Mouse (Mus musculus) myocyte (in vitro differentiated cells): ENCODE measurements at regions not wholly inside any gene's neighbourhood (a gene's known extent, or its start where the extent isn't known, plus 50 kb on each side); places are given as distances from the start of the nearest gene placed in this dataset.

Experiments used
- H3K27me3 ChIP-seq: one replicate; pipeline ENCODE4 v1.6.1; 2011; ENCODE audit not compliant: control insufficient read depth, insufficient read depth, insufficient read length
- H3K36me3 ChIP-seq: one replicate; pipeline ENCODE4 v1.6.1; 2011; ENCODE audit not compliant: control insufficient read depth, insufficient read depth
- H3K4me2 ChIP-seq: one replicate; pipeline ENCODE4 v1.6.1; 2011; ENCODE audit warnings: low read depth, control low read depth
- H3K4me3 ChIP-seq: one replicate; pipeline ENCODE4 v1.5.1; 2011; ENCODE audit warnings: mild to moderate bottlenecking, control low read depth, moderate library complexity
- H3K79me2 ChIP-seq: one replicate; pipeline ENCODE4 v1.6.1; 2011; ENCODE audit not compliant: control insufficient read depth, insufficient read depth
- H3ac ChIP-seq: one replicate; pipeline ENCODE4 v1.6.1; 2011; ENCODE audit not compliant: control insufficient read depth, insufficient read length
- CEBPB ChIP-seq: IDR thresholded peaks from 2 replicates; pipeline ENCODE4 v1.6.1; 2011; ENCODE audit warnings: mild to moderate bottlenecking, moderate library complexity; ENCODE audit not compliant: poor library complexity, insufficient read depth, severe bottlenecking
- E2F4 ChIP-seq: IDR thresholded peaks from one replicate; pipeline ENCODE4 v1.6.1; 2011; ENCODE audit warnings: mild to moderate bottlenecking, control low read depth, moderate library complexity; ENCODE audit not compliant: insufficient read depth
- MAX ChIP-seq: IDR thresholded peaks from one replicate; pipeline ENCODE4 v1.6.1; 2011; ENCODE audit warnings: low read depth, mild to moderate bottlenecking, control low read depth
- MYOD1 ChIP-seq, 3 experiments: IDR thresholded peaks; one replicate each; pipeline ENCODE4 v1.6.1; 2011; ENCODE audit warnings: control low read depth in 2 of 3, low read depth in 2 of 3, mild to moderate bottlenecking in 2 of 3, moderate library complexity in 1 of 3; ENCODE audit not compliant: insufficient read length in 2 of 3, control insufficient read depth in 1 of 3
- MYOG ChIP-seq, 3 experiments: IDR thresholded peaks; one replicate each; pipeline ENCODE4 v1.6.1; 2011; ENCODE audit warnings: control low read depth in 2 of 3, low read depth in 2 of 3, mild to moderate bottlenecking in 2 of 3; ENCODE audit not compliant: insufficient read length in 2 of 3, control insufficient read depth in 1 of 3, insufficient read depth in 1 of 3
- POLR2A ChIP-seq: IDR thresholded peaks from one replicate; pipeline ENCODE4 v1.6.1; 2011; ENCODE audit warnings: low read depth, mild to moderate bottlenecking, control low read depth, moderate library complexity; ENCODE audit not compliant: insufficient read length
- POLR2AphosphoS2 ChIP-seq: IDR thresholded peaks from one replicate; pipeline ENCODE4 v1.6.1; 2011; ENCODE audit warnings: low read depth, control low read depth; ENCODE audit not compliant: insufficient read length
- REST ChIP-seq: IDR thresholded peaks from one replicate; pipeline ENCODE4 v1.6.1; 2011; ENCODE audit warnings: mild to moderate bottlenecking, control low read depth, moderate library complexity; ENCODE audit not compliant: insufficient read depth, insufficient read length
- SRF ChIP-seq: IDR thresholded peaks from one replicate; pipeline ENCODE4 v1.6.1; 2011; ENCODE audit warnings: low read depth; ENCODE audit not compliant: control insufficient read depth, insufficient read length
- TCF12 ChIP-seq: IDR thresholded peaks from one replicate; pipeline ENCODE4 v1.6.1; 2011; ENCODE audit warnings: mild to moderate bottlenecking, control low read depth; ENCODE audit not compliant: poor library complexity, insufficient read depth, severe bottlenecking
- TCF3 ChIP-seq: IDR thresholded peaks from one replicate; pipeline ENCODE4 v1.6.1; 2011; ENCODE audit warnings: low read depth, control low read depth; ENCODE audit not compliant: insufficient read length
- USF1 ChIP-seq: IDR thresholded peaks from one replicate; pipeline ENCODE4 v1.6.1; 2011; ENCODE audit warnings: low read depth, mild to moderate bottlenecking, control low read depth, moderate library complexity

DNA sequence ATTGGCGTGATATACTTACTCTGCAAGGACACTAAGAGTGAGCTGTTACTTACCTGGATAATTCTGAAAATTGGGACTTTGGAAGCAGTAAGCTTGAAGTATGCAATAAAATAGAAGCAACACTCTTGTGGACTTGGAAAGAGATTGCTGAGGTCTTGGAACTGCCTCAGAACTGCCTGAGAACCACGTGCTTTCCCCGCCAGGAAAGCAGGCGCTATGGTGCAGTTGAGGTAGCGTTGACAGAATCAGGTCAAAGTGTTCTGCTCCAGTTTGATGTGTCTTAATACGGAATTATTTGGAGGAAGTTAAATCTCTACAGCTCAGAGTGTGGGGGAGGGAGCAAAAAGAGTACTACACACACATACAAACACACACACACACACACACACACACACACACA, 102.8 kb upstream of the Gm11146 start:
- H3K36me3 ChIP-seq: no peaks in the 10 kb centered on the region
- H3ac ChIP-seq: no peak overlapping the region
- no peak overlapping the region for H3K4me2 ChIP-seq
- no peaks in the 10 kb centered on the region for H3K27me3 ChIP-seq
- H3K79me2 ChIP-seq: no peaks in the 10 kb centered on the region
- TF ChIP-seq USF1 (no peak), MAX (no peak), E2F4 (no peak), TCF3 (no peak), CEBPB (no peak), MYOD1 (IDR thresholded peaks at IDR 0.05; ENCODE audit: control insufficient read depth in 1 of 3, insufficient read length in 2 of 3, low read depth in 2 of 3) (no peak), POLR2A (no peak), REST (no peak), MYOG (IDR thresholded peaks at IDR 0.05; ENCODE audit: control insufficient read depth in 1 of 3, insufficient read depth in 1 of 3, insufficient read length in 2 of 3, low read depth in 2 of 3) (no peak), POLR2AphosphoS2 (no peak), TCF12 (no peak), SRF (no peak)
- H3K4me3 ChIP-seq: no peak overlapping the region

- Histone ChIP-seq H3K36me3 (no peaks in the 10 kb centered on the region), H3K4me2 (no peak overlapping the region), H3ac (no peak overlapping the region), H3K79me2 (no peaks in the 10 kb centered on the region), H3K4me3 (no peak overlapping the region), H3K27me3 (no peaks in the 10 kb centered on the region)
- TF ChIP-seq MAX (no peak), SRF (no peak), TCF12 (no peak), E2F4 (no peak), REST (no peak), MYOG (IDR thresholded peaks at IDR 0.05; ENCODE audit: control insufficient read depth in 1 of 3, insufficient read depth in 1 of 3, insufficient read length in 2 of 3, low read depth in 2 of 3) (no peak), MYOD1 (IDR thresholded peaks at IDR 0.05; ENCODE audit: control insufficient read depth in 1 of 3, insufficient read length in 2 of 3, low read depth in 2 of 3) (no peak), POLR2A (no peak), TCF3 (no peak), POLR2AphosphoS2 (no peak), USF1 (no peak), CEBPB (no peak)
These were observed 93.5 kb upstream of the Gm11146 start for GRCm38 (mm10) chr16:77695443-77695842.

DNA sequence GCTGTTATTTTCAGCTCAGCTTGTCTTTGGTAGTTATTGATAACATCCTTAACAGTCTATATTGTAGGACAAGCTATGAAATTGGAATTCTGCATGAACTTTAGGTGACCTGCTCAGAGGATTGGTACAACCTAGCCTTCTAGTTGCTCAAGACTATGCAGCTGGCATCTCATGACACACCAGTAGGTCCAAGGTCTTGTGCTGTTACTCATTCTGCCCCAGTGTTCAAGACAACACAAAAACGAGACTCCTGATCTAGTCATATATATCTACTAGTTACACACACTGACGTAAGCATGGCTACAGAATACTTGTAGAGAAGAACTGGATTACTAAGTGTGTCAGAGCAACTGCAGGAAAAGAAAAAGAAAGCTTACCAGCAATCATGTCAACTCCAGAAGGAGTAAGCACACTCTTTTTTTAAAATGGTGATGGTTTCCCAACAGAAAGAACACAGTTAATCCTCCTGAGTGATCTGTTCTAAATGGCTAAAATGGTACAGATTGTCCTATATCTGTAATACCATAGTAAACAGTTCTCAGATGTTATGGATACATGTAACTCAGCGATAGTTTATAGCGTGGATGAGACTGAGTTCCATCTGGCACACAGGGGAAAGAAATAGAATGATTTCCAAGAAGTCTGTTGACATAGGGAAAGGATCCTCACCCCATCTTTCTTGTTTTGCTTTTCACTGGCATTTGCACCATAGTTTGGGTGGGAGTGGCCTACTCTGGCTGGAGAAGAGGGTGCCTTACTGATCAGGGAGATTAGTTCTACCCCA, 85.4 kb upstream of the Gm11146 start:
- H3K27me3 ChIP-seq: no peaks in the 10 kb centered on the region
- H3K79me2 ChIP-seq: no peaks in the 10 kb centered on the region
- H3K36me3 ChIP-seq: no peaks in the 10 kb centered on the region
- no peak overlapping the region for H3ac ChIP-seq
- no peak overlapping the region for H3K4me2 ChIP-seq
- TF ChIP-seq E2F4 (no peak), MAX (no peak), MYOD1 (IDR thresholded peaks at IDR 0.05; ENCODE audit: control insufficient read depth in 1 of 3, insufficient read length in 2 of 3, low read depth in 2 of 3) (no peak), TCF12 (no peak), MYOG (IDR thresholded peaks at IDR 0.05; ENCODE audit: control insufficient read depth in 1 of 3, insufficient read depth in 1 of 3, insufficient read length in 2 of 3, low read depth in 2 of 3) (no peak), SRF (no peak), POLR2A (no peak), CEBPB (no peak), TCF3 (no peak), POLR2AphosphoS2 (no peak), USF1 (no peak), REST (no peak)
- H3K4me3 ChIP-seq: no peak overlapping the region

DNA sequence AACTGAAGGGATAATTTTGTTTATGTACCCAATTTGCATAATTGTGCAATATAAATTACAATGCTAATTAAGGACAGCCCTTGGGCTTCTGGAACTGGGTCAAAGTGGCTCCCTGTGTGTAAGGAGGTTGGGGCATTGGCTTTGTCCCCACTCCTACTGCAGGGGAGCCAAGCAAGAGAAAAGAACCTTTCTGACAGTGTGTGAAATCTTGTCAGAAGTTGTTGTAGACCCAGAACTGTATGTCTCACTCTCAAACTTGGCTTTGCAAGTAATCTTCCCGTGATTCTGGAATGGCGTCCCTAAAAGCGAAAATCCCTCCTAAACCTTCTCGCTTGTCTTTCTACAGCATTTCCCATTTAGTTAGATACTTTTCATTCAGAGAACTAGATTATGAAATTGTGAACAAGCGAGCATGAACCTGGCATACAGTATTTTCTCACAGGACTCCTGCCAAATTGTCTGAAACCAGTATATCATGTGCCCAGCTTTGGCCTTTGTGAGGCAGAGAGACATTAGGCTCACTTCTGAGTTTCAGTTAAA, 83.8 kb upstream of the Gm11146 start:
- Histone ChIP-seq H3ac (no peak overlapping the region), H3K79me2 (no peaks in the 10 kb centered on the region), H3K36me3 (no peaks in the 10 kb centered on the region), H3K4me3 (no peak overlapping the region), H3K4me2 (no peak overlapping the region), H3K27me3 (no peaks in the 10 kb centered on the region)
- TF ChIP-seq MYOD1 (IDR thresholded peaks at IDR 0.05; ENCODE audit: control insufficient read depth in 1 of 3, insufficient read length in 2 of 3, low read depth in 2 of 3): no peak
- TF ChIP-seq CEBPB: no peak
- TF ChIP-seq POLR2A: no peak
- TF ChIP-seq MAX: no peak
- no peak for TF ChIP-seq POLR2AphosphoS2
- no peak for TF ChIP-seq TCF3
- TF ChIP-seq USF1: no peak
- TF ChIP-seq E2F4: no peak
- TF ChIP-seq TCF12: no peak
- no peak for TF ChIP-seq MYOG (IDR thresholded peaks at IDR 0.05; ENCODE audit: control insufficient read depth in 1 of 3, insufficient read depth in 1 of 3, insufficient read length in 2 of 3, low read depth in 2 of 3)
